Mouse (Mus musculus) monocyte, adult 5-6 weeks (primary cell): ENCODE measurements around the gene Mcpt8. TPM values are rescaled to one million over a fixed set of nuclear protein-coding genes. Genes with fewer than 3 reads are reported as not detected.
"Not testable (repeated sequence)": the region's sequence is repeated elsewhere in the genome, so short reads cannot be mapped to it uniquely, and the experiment has no call there.

Experiments used
- ATAC-seq: fragments of 153-309, 156-312 bp; replicated peaks from 2 replicates; pipeline ENCODE4 v1.8.0; 2017; ENCODE audit warnings: mild to moderate bottlenecking; ENCODE audit not compliant: low TSS enrichment, insufficient number of reproducible peaks, severe bottlenecking, poor library complexity, low FRiP score
- total RNA-seq: library from RNA; stranded (forward); fragments of 200-1000, 200-491, 200-594 nt; gene quantifications from 3 replicates; pipeline ENCODE4 v1.2.3, GENCODE M21; 2017

The Mcpt8 gene
- 8.4 to 33.5 TPM (median 9.9 TPM) in 3 replicates for total RNA-seq

GRCm38 (mm10) chr14:56085167-56085566 lies at the start of gene Mcpt8:
TSS of gene Mcpt8 (minus strand) at chr14:56085273.
- no peak for ATAC-seq

DNA sequence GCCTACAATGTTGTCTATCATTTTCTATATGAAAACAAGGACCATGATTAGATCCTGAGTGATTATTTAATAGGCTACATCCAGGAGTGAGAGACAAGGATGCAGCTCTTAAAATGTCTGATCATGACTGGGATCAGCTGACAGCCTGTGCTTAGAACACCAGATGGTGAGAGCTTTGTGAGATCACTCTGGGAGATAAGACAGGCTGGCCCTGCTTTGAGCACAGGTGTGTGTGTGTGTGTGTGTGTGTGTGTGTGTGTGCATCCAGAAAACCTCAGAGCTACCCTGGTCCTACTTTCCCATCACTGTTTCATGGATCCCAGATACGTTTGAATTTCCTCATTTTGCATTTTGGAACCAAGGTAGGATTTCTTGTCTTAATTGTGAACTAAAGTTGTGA lies 48.6 kb upstream of the Mcpt8 start:
- not testable (repeated sequence) for ATAC-seq

DNA sequence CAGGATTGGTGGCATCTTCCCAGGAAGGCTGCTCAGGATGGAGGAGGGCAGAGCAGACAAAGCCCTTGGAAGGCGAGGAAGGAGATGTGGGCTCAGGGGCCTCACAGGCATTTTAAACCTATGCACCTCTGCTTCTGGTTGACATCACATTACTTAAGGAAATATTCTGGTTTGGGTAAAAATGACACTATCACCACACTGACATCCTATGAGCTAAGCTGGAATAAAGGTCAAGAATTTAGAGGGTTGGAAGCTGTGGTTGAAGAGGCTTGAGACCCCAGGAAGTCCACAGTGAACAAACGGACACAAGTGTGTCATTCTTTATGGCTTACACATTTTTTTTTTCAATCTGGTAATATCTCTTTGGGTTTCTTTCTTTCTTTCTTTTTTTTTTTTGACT lies 47.4 kb upstream of the Mcpt8 start, which contains the start of gene Gzmd:
Gene Gzmd (minus strand): TSS at position 101 of the 400 bp plus-strand sequence.
- not testable (repeated sequence) for ATAC-seq

DNA sequence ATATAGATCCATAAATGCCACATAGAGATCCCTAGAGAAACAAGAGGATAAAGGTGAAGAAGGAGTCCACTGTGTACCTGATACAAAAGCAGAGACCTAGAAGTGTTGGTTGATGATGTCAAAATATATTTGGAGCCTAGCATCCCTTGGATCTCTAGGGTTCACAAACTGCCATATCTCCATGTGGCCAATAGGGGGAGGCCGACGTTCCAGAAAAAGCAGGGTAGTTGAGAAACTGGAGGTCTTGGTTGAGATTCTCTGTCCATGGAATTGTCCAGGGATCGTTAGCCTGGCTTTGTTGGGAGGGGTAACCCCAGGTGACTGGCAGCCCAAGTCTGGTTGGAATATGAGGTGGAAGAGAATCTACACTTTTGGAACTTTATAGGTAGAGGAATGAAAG lies 43.3 kb upstream of the Mcpt8 start:
- ATAC-seq: no peak

DNA sequence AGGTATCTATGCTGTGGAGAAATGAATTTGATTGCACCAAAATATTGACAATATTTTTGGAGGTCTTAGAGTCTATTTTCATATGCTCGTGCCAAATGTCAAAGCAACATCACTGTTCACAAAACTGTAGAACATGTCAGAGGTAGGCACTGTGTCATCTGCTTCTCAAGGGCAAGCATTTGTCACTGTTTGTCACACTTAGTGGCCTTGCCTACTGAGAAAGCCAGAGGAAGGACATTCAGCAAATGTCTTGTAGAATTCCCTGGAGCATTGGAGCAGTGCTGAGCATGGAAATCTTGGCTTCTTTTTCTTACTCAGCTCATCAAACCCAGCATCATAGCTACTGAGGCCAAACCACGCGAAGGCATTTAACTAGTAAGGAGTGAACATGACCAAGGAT lies 38.4 kb upstream of the Mcpt8 start:
- ATAC-seq: no peak

DNA sequence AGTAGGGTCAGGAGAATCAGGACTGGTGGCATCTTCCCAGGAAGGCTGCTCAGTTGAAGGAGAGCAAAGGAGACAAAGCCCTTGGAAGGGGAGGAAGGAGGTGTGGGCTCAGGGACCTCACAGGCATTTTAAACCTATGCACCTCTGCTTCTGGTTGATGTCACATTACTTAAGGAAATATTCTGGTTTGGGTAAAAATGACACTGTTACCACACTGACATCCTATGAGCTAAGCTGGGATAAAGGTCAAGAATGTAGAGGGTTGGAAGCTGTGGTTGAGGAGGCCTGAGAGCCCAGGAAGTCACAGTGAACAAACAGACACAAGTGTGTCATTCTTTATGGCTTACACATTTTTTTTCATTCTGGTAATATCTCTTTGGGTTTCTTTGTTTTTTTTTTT lies 35.5 kb upstream of the Mcpt8 start, which contains the start of gene Gzme:
Gene Gzme (minus strand): TSS at position 101 of the 400 bp plus-strand sequence.
- ATAC-seq: no peak

DNA sequence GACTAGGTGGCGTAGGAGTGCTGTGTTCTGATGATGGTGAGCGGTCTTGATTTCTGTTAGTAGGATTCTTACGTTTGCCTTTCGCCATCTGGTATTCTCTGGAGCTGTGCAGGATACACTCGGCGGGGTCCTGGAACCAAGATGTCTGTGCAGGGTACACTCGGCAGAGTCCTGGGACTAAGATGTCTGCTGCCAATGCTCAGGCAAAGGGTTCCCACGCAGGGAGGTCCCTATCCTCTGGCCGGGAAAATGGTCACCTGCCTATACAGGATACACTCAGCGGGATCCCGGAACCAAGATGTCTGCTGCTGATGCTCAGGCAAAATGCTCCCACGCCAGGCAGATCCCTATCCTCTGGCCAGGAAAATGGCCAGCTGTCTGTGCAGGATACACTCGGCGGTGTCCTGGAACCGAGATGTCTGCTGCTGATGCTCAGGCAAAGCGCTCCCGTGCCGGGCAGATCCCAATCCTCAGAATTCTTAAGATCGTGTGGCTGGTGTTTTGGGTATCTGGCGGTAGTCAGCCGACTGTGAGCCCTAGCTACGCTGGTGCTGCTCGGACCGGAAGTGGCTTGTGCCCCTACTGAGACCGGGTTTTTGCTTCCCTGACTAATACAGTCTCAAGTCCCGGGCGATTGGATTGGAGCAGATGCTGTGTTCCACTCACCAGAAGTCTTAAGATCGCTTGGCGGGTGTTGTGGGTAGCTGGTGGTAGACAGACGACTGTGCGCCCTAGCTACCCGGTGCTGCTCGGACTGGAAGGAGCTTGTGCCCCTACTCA lies 30.6 kb upstream of the Mcpt8 start:
- ATAC-seq: not testable (repeated sequence)

- ATAC-seq: no peak
Observed at GRCm38 (mm10) chr14:56105447-56106180, 20.5 kb upstream of the Mcpt8 start.

GRCm38 (mm10) chr14:56105016-56105415 lies 19.9 kb upstream of the Mcpt8 start:
- no peak for ATAC-seq

DNA sequence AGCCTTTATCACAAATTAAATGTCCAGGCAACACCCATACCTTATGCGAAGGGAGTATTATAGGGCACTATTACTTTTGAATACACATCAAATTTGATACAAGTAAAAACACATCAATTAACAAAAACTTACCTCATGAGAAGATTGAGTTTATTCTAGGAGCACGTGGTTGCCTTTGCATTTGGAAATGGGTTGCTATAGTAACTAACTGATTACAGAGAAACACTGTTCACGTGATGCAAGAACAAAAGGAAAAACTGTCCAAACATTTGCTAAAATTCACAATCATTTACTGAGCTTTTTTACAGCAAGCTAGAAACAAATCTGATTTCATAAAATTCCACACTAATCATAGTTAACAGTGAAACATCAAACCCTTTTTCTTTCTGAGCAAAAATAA lies 18.4 kb upstream of the Mcpt8 start:
- no peak for ATAC-seq

DNA sequence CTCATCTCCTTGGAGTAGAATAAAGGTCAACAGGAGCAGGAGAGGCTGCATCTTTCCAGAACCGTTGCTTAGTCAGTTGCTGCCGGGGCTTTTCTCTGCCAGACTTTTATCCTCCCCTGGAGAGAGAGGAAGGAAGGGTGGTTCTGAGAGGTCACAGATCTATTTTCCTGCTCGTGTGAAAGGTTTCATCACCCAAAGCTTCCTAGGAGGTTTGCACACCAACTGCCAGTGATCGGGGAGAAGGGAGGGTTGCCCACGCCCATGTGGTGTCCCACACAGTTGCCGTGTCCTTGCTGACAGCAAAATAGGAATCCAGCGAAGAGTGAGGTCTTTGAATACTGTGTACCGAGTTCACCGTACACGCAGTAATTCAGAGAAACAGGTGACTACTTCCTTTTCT lies 17.3 kb upstream of the Mcpt8 start, which contains the start of gene Ctsg:
Gene Ctsg (minus strand): TSS at position 189 of the 400 bp plus-strand sequence.
- ATAC-seq: no peak

DNA sequence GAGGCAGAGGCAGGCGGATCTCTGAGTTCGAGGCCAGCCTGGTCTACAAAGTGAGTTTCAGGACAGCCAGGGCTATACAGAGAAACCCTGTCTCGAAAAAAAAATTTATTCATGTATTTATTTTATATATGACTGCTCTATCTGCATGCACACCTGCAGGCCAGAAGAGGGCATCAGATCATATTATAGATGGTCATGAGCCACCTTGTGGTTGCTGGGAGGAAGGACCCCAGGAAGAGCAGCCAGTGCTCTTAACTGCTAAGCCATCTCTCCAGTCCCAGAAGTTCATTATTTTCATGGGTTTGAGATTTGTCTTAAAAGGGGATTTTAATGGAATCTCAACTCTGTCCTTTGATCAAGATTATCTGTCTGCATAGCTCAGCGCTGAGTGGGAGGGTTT lies 13.9 kb upstream of the Mcpt8 start:
- no peak for ATAC-seq

GRCm38 (mm10) chr14:56097597-56097996 lies 12.5 kb upstream of the Mcpt8 start:
- no peak for ATAC-seq

DNA sequence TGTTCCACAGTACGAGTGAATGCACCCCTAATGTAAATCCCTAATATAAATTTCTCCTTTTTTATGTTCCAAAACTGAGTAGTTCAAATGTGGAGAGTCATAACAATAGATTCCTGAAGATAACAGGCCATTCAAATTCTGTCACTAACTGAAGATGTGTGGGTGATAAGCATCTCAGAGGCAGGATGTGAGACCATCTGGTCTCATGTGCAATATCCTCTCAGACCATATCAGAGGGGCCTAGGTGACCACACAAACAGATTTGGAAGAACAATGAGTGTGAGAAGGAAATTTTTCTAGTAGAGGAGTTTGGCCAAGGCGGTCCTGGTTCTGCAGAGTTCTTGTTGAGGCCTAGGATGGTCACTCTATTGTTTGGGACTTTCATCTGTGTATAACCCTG lies 8.3 kb upstream of the Mcpt8 start:
- ATAC-seq: no peak

DNA sequence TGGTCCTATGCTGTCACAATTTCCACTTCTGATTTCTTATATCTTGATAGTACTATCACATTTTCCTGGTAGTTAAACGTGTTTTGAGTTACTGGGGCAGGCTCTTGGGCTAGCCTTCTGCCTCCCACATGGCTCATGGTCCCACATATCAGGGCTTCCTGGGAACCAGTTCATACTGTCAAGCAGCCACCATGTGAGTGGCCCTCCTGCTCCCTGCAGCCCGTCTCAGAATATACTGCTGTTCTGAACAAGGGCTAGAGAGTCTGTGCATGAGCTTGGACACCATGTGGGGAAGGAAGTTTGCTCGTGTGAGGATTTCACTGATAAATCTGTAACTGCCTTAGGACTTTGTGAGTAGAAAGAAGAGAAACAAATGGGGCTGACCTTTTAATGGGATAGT lies 1.6 kb upstream of the Mcpt8 start:
- no peak for ATAC-seq

DNA sequence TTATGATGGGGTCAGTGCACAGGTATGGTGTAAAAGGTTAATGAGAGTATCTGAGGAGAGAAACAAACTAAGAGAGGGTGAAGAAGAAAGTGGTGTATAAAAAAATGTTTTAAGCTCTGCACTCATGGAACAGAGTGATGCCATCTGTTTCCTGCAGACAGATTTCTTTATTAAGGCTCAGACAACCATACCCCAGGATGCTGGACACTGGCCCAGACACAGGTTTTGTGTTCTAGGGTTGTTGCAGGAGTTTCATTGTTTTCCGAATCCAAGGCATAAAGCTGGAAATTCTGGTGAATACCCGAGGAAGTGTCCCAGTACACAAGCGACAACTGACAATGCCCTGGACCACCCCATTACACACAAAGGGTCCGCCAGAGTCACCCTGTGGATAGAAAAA lies 3.1 kb downstream of the Mcpt8 start:
- ATAC-seq: no peak

- ATAC-seq: not testable (repeated sequence)
Observed at GRCm38 (mm10) chr14:56062213-56062612, 22.9 kb downstream of the Mcpt8 start, which contains the start of gene Mcpt4. TSS of gene Mcpt4 (minus strand) at chr14:56062313.

DNA sequence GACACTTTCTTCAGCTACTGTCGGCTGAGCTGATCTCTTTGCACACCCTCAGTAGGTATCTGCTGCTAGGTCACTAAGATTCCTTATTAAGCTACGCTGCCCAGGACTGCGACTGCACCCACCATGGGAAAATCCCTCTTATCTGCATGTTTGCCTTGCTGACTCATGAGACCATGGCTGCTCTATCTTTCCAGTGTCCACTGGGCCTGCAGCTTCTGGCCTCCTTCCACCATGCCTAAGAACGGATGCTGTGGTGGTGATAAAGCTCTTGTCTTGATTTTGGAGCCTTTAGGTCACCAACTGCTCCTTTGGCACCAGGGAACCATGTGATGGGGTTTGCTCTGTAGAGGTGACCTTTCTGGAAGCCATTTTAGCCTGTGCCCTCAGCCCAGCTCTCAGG lies 27.4 kb downstream of the Mcpt8 start:
- ATAC-seq: no peak

DNA sequence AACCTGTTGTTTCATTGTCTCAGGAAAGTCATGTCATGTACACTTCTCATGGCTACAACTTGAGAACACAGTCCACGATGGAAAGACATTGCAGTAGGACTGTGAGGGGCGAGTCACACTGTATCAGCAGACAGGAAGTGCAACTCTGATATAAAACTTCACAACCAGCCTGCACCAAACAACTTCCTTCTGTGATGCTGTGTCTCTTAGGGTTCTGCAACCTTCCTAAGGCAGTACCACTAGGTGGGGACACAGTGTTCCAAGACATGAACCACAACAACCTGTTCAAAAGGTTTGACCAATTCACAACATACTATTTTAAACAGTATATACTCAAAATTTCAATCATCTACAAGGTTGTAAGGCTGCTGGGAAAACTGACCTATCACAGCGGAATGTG lies 29.7 kb downstream of the Mcpt8 start:
- no peak for ATAC-seq

GRCm38 (mm10) chr14:56041792-56042191 lies 43.3 kb downstream of the Mcpt8 start, which contains the start of gene Mcpt2:
TSS of gene Mcpt2 (plus strand) at chr14:56042041.
- ATAC-seq: not testable (repeated sequence)
